Mouse (Mus musculus) kidney, postnatal 0 days (tissue): ENCODE measurements around the gene Cd2ap. TPM values are rescaled to one million over a fixed set of nuclear protein-coding genes. Genes with fewer than 3 reads are reported as not detected.

Experiments
- ATAC-seq: fragments of 200-750 bp; cut with Nextera tagmentation; replicated peaks from 2 replicates; pipeline ENCODE4 v1.8.0; 2017; ENCODE audit warnings: low read depth, moderate number of reproducible peaks, moderate TSS enrichment, moderate library complexity; ENCODE audit not compliant: low FRiP score
- DNase-seq: peaks from one replicate; pipeline ENCODE4 v3.0.0-alpha.2; 2016; ENCODE audit warnings: low spot score
- H3K27ac ChIP-seq: fragments of 300-500 bp; sonication (generic); 2 replicates; pipeline ENCODE4 v1.5.1; 2014; ENCODE audit warnings: mild to moderate bottlenecking
- H3K27me3 ChIP-seq: fragments of 300-500 bp; sonication (generic); 2 replicates; pipeline ENCODE4 v1.6.1; 2014; ENCODE audit warnings: low read length, mixed read lengths; ENCODE audit not compliant: insufficient read depth
- H3K36me3 ChIP-seq: fragments of 300-500 bp; sonication (generic); 2 replicates; pipeline ENCODE4 v1.6.1; 2014; ENCODE audit warnings: low read length, mixed read lengths; ENCODE audit not compliant: insufficient read depth
- H3K4me1 ChIP-seq: fragments of 300-500 bp; sonication (generic); replicated peaks from 2 replicates; pipeline ENCODE4 v1.6.1; 2014; ENCODE audit warnings: antibody characterized with exemption, low read length, mixed read lengths; ENCODE audit not compliant: insufficient read depth
- H3K4me2 ChIP-seq: fragments of 300-500 bp; sonication (generic); 2 replicates; pipeline ENCODE4 v1.6.1; 2014; ENCODE audit warnings: mild to moderate bottlenecking, low read length, moderate library complexity, mixed read lengths
- H3K4me3 ChIP-seq: fragments of 300-500 bp; sonication (generic); replicated peaks from 2 replicates; pipeline ENCODE4 v1.5.1; 2014; ENCODE audit warnings: low read depth, low read length
- H3K9ac ChIP-seq: fragments of 300-500 bp; sonication (generic); 2 replicates; pipeline ENCODE4 v1.6.1; 2014; ENCODE audit warnings: low read depth, low read length
- H3K9me3 ChIP-seq: fragments of 300-500 bp; sonication (generic); replicated peaks from 2 replicates; pipeline ENCODE4 v1.6.1; 2016; ENCODE audit warnings: low read length, inconsistent platforms, mixed read lengths
- CTCF ChIP-seq: IDR thresholded peaks from 2 replicates; pipeline ENCODE4 v1.5.1; 2016; ENCODE audit warnings: antibody characterized with exemption, low read depth, mild to moderate bottlenecking, moderate library complexity
- WGBS: fragments of 180-500 bp; shearing (Covaris S2); extraction: QIAGEN DNeasy Blood & Tissue Kit; methylation state at CpG from one replicate; pipeline ENCODE4 v1.1.7; 2014; 5-methylcytosine and 5-hydroxymethylcytosine counted together
- polyA plus RNA-seq: library from polyadenylated mRNA; unstranded; fragments of >200 nt; fragmentation: Nextera tagmentation; extraction: Ambion mirVana; gene quantifications from 2 replicates; pipeline ENCODE4 v1.2.1, GENCODE M21; 2015

Cd2ap gene
- polyA plus RNA-seq, 1 experiment from 2014 or later: 39.2 TPM

DNA sequence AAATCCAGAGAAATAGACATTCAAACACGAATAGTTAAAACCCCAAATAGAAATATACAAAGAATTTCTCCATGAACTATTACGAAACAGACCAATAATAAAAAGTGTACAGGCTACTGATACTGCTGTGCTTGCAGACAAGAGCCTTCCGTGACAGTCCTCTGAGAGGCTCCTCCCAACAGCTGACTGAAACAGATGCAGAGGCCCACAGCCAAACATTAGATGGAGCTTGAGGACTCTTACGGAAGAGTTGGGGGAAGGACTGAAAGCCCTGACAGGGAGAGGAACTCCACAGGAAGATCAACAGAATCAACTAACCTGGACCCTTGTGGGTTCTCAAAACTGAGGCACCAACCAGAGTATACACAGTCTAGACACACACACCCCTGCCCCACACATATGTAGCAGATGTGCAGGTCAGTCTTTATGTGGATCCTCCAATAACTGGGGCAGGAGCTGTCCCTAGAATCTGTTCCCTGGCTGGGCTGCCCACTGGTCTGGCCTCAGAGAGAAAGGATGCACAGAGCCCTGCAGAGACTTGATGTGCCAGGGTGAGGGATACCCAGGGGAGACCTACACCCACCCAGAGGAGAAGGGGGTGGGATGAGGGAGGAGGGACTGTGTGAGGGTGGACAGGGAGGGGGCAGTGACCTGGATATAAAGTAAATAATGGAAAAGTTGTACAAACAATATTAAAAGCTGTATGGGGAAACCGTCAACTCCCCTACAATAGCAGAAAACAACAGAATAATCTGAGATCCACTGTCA is 87.6 kb downstream of the Cd2ap start:
- no peak overlapping the region for H3K4me3 ChIP-seq
- H3K9ac ChIP-seq: no peak overlapping the region
- ATAC-seq: no peak; the same call in 1 of the 2 replicates
- WGBS: 82% methylated on average over 5 of the region's 5 CpGs
- no peak for TF ChIP-seq CTCF
- H3K27me3 ChIP-seq: no peaks in the 10 kb centered on the region
- H3K9me3 ChIP-seq: no peaks in the 10 kb centered on the region
- no peaks in the 10 kb centered on the region for H3K4me1 ChIP-seq
- DNase-seq: peak; percentile 16
- 0 out of 2 replicates have a peak, but pooled peaks cover 8% of the 10 kb centered on the region for H3K36me3 ChIP-seq
- no peak overlapping the region for H3K27ac ChIP-seq
- H3K4me2 ChIP-seq: no peak overlapping the region

DNA sequence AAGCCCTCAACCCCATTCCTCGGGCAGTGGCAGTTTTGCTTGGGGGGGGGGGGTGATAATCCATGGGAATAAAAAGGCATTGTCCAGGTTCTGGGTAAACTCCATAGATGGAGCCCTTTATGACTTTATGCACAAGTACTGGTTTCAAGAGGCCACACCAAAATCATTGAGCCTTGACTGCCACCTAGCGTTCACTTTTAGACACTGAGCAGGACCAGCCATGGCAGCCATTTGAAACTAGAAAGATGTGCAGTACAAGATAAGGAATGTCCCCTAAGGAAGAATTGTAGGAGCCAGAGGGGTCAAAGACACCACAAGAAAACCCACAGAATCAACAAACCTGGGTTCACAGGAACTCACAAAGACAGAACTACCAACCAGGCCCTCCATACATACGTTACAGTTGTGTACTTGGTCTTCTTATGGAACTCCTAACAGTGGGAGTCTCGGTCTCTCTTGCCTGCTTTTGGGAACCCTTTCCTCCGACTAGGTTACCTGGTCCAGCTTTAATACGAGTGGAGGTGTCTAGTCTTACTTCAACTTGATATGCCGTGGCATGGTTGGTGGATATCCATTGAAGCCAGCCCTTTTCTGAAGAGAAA is 94.2 kb downstream of the Cd2ap start:
- H3K9ac ChIP-seq: no peak overlapping the region
- TF ChIP-seq CTCF: peak; percentile 89
- WGBS: 51% methylated on average over 7 of the region's 7 CpGs
- H3K9me3 ChIP-seq: no peaks in the 10 kb centered on the region
- H3K4me2 ChIP-seq: no peak overlapping the region
- DNase-seq: peak; percentile 89
- ATAC-seq: peak; percentile 68
- H3K27me3 ChIP-seq: no peaks in the 10 kb centered on the region
- no peak overlapping the region for H3K27ac ChIP-seq
- no peaks in the 10 kb centered on the region for H3K4me1 ChIP-seq
- no peaks in the 10 kb centered on the region for H3K36me3 ChIP-seq
- H3K4me3 ChIP-seq: no peak overlapping the region

DNA sequence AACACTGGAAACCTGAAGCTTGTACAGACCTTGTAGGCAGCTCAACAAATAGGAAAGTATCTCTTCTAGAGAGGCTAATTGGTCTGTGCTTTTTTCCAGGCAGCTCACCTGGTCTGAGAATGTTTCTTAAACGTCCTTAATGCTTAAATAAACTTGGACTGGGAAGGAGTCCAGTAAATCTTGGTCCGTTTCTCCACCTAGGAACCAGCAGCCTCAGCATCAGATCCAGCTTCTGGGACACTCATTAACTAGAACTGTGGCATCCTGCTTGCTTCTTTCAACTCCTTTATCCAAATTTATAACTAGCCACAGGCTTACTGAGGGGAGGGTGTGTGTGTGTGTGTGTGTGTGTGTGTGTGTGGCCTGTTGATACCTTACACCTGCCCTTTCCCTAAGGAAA is 122.7 kb downstream of the Cd2ap start:
- Histone ChIP-seq H3K9ac (no peak overlapping the region), H3K4me1 (no peaks in the 10 kb centered on the region), H3K27ac (no peak overlapping the region), H3K4me2 (no peak overlapping the region), H3K36me3 (no peaks in the 10 kb centered on the region), H3K27me3 (no peaks in the 10 kb centered on the region), H3K4me3 (no peak overlapping the region), H3K9me3 (no peaks in the 10 kb centered on the region)
- no peak for ATAC-seq
- 36% methylated on average over 2 of the region's 2 CpGs for WGBS
- TF ChIP-seq CTCF: no peak
- DNase-seq: no peak

DNA sequence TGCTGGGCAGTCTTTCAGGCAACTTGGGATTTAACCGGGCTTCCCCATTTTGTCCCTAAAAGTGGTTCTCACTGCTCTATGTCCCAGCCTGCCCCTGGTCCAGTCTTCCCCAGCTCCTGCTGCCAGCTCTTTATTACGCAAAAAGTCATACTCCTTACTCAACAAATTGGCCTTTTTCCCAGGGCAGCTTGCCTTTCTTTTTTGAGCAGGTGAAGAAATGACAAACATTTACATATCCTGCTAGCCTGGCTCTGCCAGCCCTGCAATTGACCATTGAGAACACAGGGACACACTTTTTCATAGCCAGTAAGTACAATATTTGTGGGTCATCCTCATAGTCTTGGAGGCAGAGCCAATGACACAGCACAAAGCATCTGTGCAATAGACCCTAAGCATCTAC is 124.3 kb downstream of the Cd2ap start:
- DNase-seq (no peak), ATAC-seq (no peak)
- H3K27ac ChIP-seq: no peak overlapping the region
- no peaks in the 10 kb centered on the region for H3K4me1 ChIP-seq
- H3K4me2 ChIP-seq: no peak overlapping the region
- TF ChIP-seq CTCF: no peak
- H3K36me3 ChIP-seq: no peaks in the 10 kb centered on the region
- no peaks in the 10 kb centered on the region for H3K27me3 ChIP-seq
- H3K9me3 ChIP-seq: no peaks in the 10 kb centered on the region
- no peak overlapping the region for H3K4me3 ChIP-seq
- no peak overlapping the region for H3K9ac ChIP-seq
- 93% methylated on average over 2 of the region's 2 CpGs for WGBS

DNA sequence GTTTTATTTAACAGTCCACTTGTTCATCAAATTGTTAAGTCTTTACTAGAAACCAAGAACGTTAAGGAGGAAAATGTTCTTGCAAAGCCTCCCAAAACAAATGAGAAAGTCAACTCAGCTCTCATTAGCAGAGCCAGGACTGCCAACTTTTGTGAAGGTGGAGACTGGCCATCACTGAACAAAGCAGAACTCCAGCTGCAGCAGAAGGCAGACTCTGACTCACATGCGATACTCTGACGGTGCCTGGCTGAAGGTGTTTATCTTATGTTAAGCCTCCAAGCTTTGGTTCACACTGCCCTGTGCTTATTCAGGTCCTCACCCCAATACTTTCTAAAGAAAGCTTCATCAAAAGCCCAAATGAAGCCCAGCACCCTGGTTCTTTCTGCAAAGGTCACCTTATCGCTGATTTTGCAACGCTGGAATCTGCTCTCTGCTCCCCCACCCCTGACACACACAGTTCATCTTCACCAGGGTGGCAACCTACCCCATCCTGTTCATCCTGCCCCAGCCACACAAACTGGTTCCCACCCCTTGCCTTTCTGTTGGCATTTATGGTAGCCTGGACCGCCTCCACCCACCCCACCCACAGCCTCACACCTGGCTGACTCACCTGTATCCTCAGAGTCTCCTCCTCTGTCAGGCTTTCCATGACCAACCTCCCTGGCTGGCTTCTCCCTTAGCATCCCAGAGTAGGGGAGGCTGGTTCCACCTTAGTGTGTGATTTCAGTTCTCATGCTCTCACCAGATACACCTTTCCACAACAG is 130.6 kb downstream of the Cd2ap start:
- DNase-seq: no peak
- Histone ChIP-seq H3K36me3 (no peaks in the 10 kb centered on the region), H3K4me2 (no peak overlapping the region), H3K27me3 (no peaks in the 10 kb centered on the region), H3K27ac (no peak overlapping the region), H3K4me3 (no peak overlapping the region), H3K4me1 (no peaks in the 10 kb centered on the region), H3K9ac (no peak overlapping the region), H3K9me3 (no peaks in the 10 kb centered on the region)
- WGBS: 75% methylated on average over 6 of the region's 6 CpGs
- no peak for ATAC-seq
- TF ChIP-seq CTCF: no peak

Other genes with a start within 250 kb of the Cd2ap start
- 0.11 and 0.32 TPM in 2 replicates for gene Adgrf4, start 184.4 kb downstream of the Cd2ap start, polyA plus RNA-seq
- 0.09 and 0.10 TPM in 2 replicates for gene Adgrf2, start 134.5 kb downstream of the Cd2ap start, polyA plus RNA-seq
- 52.6 and 53.7 TPM in 2 replicates for gene Tnfrsf21, start 139.9 kb upstream of the Cd2ap start, polyA plus RNA-seq